Mouse (Mus musculus) B cell, adult 2 months (primary cell): ENCODE data around the gene Rab8a.
A peak's percentile ranks its signal among the peaks of the same experiment; 100 is the strongest.

Source experiments
- DNase-seq, 2 experiments: peaks; one replicate each; pipeline ENCODE4 v3.0.0; 2022

The Rab8a gene

GRCm38 (mm10) chr8:72146556-72146955 is 14.4 kb upstream of the Rab8a start:
- DNase-seq = no peak

GRCm38 (mm10) chr8:72147266-72147665 is 13.7 kb upstream of the Rab8a start:
- no peak for DNase-seq

GRCm38 (mm10) chr8:72149056-72149455 is 11.9 kb upstream of the Rab8a start:
- DNase-seq = no peak

- no peak for DNase-seq
Measured at GRCm38 (mm10) chr8:72151418-72152078, 9.5 kb upstream of the Rab8a start.

- DNase-seq = no peak
Measured at GRCm38 (mm10) chr8:72153382-72153781, 7.6 kb upstream of the Rab8a start.

- DNase-seq = no peak
Measured at GRCm38 (mm10) chr8:72158096-72158495, 2.9 kb upstream of the Rab8a start.

- DNase-seq = no peak
Measured at GRCm38 (mm10) chr8:72158726-72159125, 2.3 kb upstream of the Rab8a start.

- DNase-seq = peak; percentile 39 to 40
Measured at GRCm38 (mm10) chr8:72160007-72160406, 993 bp upstream of the Rab8a start.

- DNase-seq = no peak
Measured at GRCm38 (mm10) chr8:72162821-72163220, 1.8 kb downstream of the Rab8a start.

- peak; percentile 78 to 86 for DNase-seq
Measured at GRCm38 (mm10) chr8:72169098-72169668, 8.2 kb downstream of the Rab8a start.

- peak in 1 of 2 experiments; percentile 60 for DNase-seq
Measured at GRCm38 (mm10) chr8:72169681-72170249, 8.8 kb downstream of the Rab8a start.

- peak; percentile 85 to 87 for DNase-seq
Measured at GRCm38 (mm10) chr8:72177346-72177925, 16.4 kb downstream of the Rab8a start.

- peak; percentile 74 to 79 for DNase-seq
Measured at GRCm38 (mm10) chr8:72183554-72184202, 22.7 kb downstream of the Rab8a start.

GRCm38 (mm10) chr8:72187793-72188331 is 26.9 kb downstream of the Rab8a start:
- DNase-seq = no peak

- DNase-seq = peak; percentile 88 to 89
Measured at GRCm38 (mm10) chr8:72189417-72190214, 28.6 kb downstream of the Rab8a start, which contains the start of gene Hsh2d. Hsh2d (plus strand) TSS chr8:72189638.

- peak; percentile 66 to 67 for DNase-seq
Measured at GRCm38 (mm10) chr8:72190215-72190539, 29.2 kb downstream of the Rab8a start.

GRCm38 (mm10) chr8:72192065-72192464 is 31.1 kb downstream of the Rab8a start:
- DNase-seq = no peak

GRCm38 (mm10) chr8:72197997-72198396 is 37.0 kb downstream of the Rab8a start:
- DNase-seq = no peak

GRCm38 (mm10) chr8:72208582-72208981 is 47.6 kb downstream of the Rab8a start:
- DNase-seq = no peak

GRCm38 (mm10) chr8:72210222-72210621 is 49.2 kb downstream of the Rab8a start:
- DNase-seq = no peak

GRCm38 (mm10) chr8:72210710-72211109 is 49.7 kb downstream of the Rab8a start:
- DNase-seq = no peak

GRCm38 (mm10) chr8:72211846-72212245 is 50.8 kb downstream of the Rab8a start:
- no peak for DNase-seq
